Comparison of ENCODE assay signal across 8 mouse cellular contexts in genomic region chr5:96792936-96793718, GRCm38 (mm10). TPM values are rescaled to one million over a fixed set of nuclear protein-coding genes. Genes with fewer than 3 reads are reported as not detected.
DNase-seq lines count a peak whose midpoint lies in the region; ATAC-seq and TF ChIP-seq lines count a peak whose summit lies in the region.

Anxa3 (plus strand) TSS chr5:96793339.

- no peak for TF ChIP-seq CTCF in kidney, postnatal 0 days (IDR thresholded peaks at IDR 0.05; ENCODE audit: low read depth)

- peaks cover 9% of the 10 kb centered on the region; the same call in 1 of the 2 replicates for H3K4me1 ChIP-seq in embryonic facial prominence, embryonic 13.5 days
- peaks cover 19% of the 10 kb centered on the region; the same call in 1 of the 2 replicates for H3K4me1 ChIP-seq in heart, embryonic 12.5 days (replicated peaks)
- peaks cover 14% of the 10 kb centered on the region; the same call in 1 of the 2 replicates for H3K4me1 ChIP-seq in kidney, postnatal 0 days (replicated peaks; ENCODE audit: insufficient read depth, low read length)
- H3K4me1 ChIP-seq in liver, embryonic 16.5 days (ENCODE audit: control insufficient read depth, low read depth, low read length) = no peaks in the 10 kb centered on the region; the same call in 1 of the 2 replicates
- H3K4me1 ChIP-seq in neural tube, embryonic 13.5 days (replicated peaks) = peaks cover 9% of the 10 kb centered on the region

- peak; percentile 26 to 66 for DNase-seq in spleen, postnatal 4 days (ENCODE audit: low spot score in 2 of 2)
- no peak for DNase-seq in spleen, postnatal 14 days (ENCODE audit: low spot score in 2 of 2)
- peak; percentile 83 for DNase-seq in kidney, postnatal 0 days (ENCODE audit: low spot score)
- no peak for DNase-seq in right cerebral cortex, postnatal 4 days

- peak within 1 kb of the TSS; percentile 70 for H3K9ac ChIP-seq in embryonic facial prominence, embryonic 13.5 days
- H3K9ac ChIP-seq in heart, embryonic 12.5 days = peak within 1 kb of the TSS; percentile 80
- H3K9ac ChIP-seq in kidney, postnatal 0 days (ENCODE audit: low read depth, low read length) = peak within 1 kb of the TSS; percentile 65
- no peak within 1 kb of the TSS for H3K9ac ChIP-seq in liver, embryonic 16.5 days (ENCODE audit: low read depth, low read length)
- H3K9ac ChIP-seq in neural tube, embryonic 13.5 days = peak within 1 kb of the TSS; percentile 61

- H3K27ac ChIP-seq in embryonic facial prominence, embryonic 13.5 days = no peak within 1 kb of the TSS
- peak within 1 kb of the TSS; percentile 27; the same call in 1 of the 2 replicates for H3K27ac ChIP-seq in heart, embryonic 12.5 days (ENCODE audit: poor library complexity, severe bottlenecking)
- H3K27ac ChIP-seq in kidney, postnatal 0 days = peak within 1 kb of the TSS; percentile 69
- peak within 1 kb of the TSS; percentile 31 for H3K27ac ChIP-seq in liver, embryonic 16.5 days (ENCODE audit: low read length)
- no peak within 1 kb of the TSS for H3K27ac ChIP-seq in neural tube, embryonic 13.5 days (replicated peaks)

- WGBS in embryonic facial prominence, embryonic 13.5 days = 9% methylated on average over 26 of the region's 26 CpGs
- 8% methylated on average over 26 of the region's 26 CpGs for WGBS in heart, embryonic 12.5 days
- 6% methylated on average over 26 of the region's 26 CpGs for WGBS in kidney, postnatal 0 days
- 8% methylated on average over 26 of the region's 26 CpGs for WGBS in liver, embryonic 16.5 days (ENCODE audit: insufficient replicate concordance)
- WGBS in neural tube, embryonic 13.5 days = 11% methylated on average over 26 of the region's 26 CpGs

- peak within 1 kb of the TSS; percentile 51 for H3K4me3 ChIP-seq in embryonic facial prominence, embryonic 13.5 days
- H3K4me3 ChIP-seq in heart, embryonic 12.5 days = peak within 1 kb of the TSS; percentile 73
- peak within 1 kb of the TSS; percentile 59 for H3K4me3 ChIP-seq in kidney, postnatal 0 days (replicated peaks; ENCODE audit: low read depth, low read length)
- H3K4me3 ChIP-seq in liver, embryonic 16.5 days (ENCODE audit: low read depth, low read length) = peak within 1 kb of the TSS; percentile 51
- peak within 1 kb of the TSS; percentile 42 for H3K4me3 ChIP-seq in neural tube, embryonic 13.5 days

- peak within 1 kb of the TSS; percentile 90 for H3K4me2 ChIP-seq in embryonic facial prominence, embryonic 13.5 days
- H3K4me2 ChIP-seq in heart, embryonic 12.5 days = peak within 1 kb of the TSS; percentile 93
- peak within 1 kb of the TSS; percentile 80 for H3K4me2 ChIP-seq in kidney, postnatal 0 days (ENCODE audit: low read length)
- H3K4me2 ChIP-seq in liver, embryonic 16.5 days (ENCODE audit: low read depth, low read length) = peak within 1 kb of the TSS; percentile 55
- H3K4me2 ChIP-seq in neural tube, embryonic 13.5 days = peak within 1 kb of the TSS; percentile 66

- H3K27me3 ChIP-seq in embryonic facial prominence, embryonic 13.5 days = peaks cover 6% of the 10 kb centered on the region
- H3K27me3 ChIP-seq in heart, embryonic 12.5 days (replicated peaks) = no peaks in the 10 kb centered on the region
- no peaks in the 10 kb centered on the region for H3K27me3 ChIP-seq in kidney, postnatal 0 days (ENCODE audit: insufficient read depth, low read length)
- peaks cover 18% of the 10 kb centered on the region for H3K27me3 ChIP-seq in liver, embryonic 16.5 days (ENCODE audit: control insufficient read depth, insufficient read depth, low read depth, low read length)
- H3K27me3 ChIP-seq in neural tube, embryonic 13.5 days = peaks cover 9% of the 10 kb centered on the region; the same call in 1 of the 2 replicates

- ATAC-seq in embryonic facial prominence, embryonic 13.5 days (ENCODE audit: insufficient number of reproducible peaks, insufficient read depth, low FRiP score, low TSS enrichment, low read depth) = peak; percentile 78
- ATAC-seq in heart, embryonic 12.5 days (ENCODE audit: insufficient number of reproducible peaks, low FRiP score) = peak; percentile 88
- peak; percentile 94 for ATAC-seq in kidney, postnatal 0 days (replicated peaks; ENCODE audit: low FRiP score, low read depth)
- peak; percentile 74 for ATAC-seq in liver, embryonic 16.5 days (ENCODE audit: low read depth)
- ATAC-seq in neural tube, embryonic 13.5 days (ENCODE audit: low read depth) = peak; percentile 77

- H3K36me3 ChIP-seq in embryonic facial prominence, embryonic 13.5 days = no peaks in the 10 kb centered on the region
- 0 out of 2 replicates have a peak, but pooled peaks cover 2% of the 10 kb centered on the region for H3K36me3 ChIP-seq in heart, embryonic 12.5 days
- no peaks in the 10 kb centered on the region for H3K36me3 ChIP-seq in kidney, postnatal 0 days (ENCODE audit: insufficient read depth, low read length)
- no peaks in the 10 kb centered on the region for H3K36me3 ChIP-seq in liver, embryonic 16.5 days (ENCODE audit: control insufficient read depth, insufficient read depth)
- no peaks in the 10 kb centered on the region for H3K36me3 ChIP-seq in neural tube, embryonic 13.5 days

- no peaks in the 10 kb centered on the region for H3K9me3 ChIP-seq in embryonic facial prominence, embryonic 13.5 days
- no peaks in the 10 kb centered on the region for H3K9me3 ChIP-seq in heart, embryonic 12.5 days (replicated peaks)
- no peaks in the 10 kb centered on the region for H3K9me3 ChIP-seq in kidney, postnatal 0 days (replicated peaks; ENCODE audit: low read length)
- no peaks in the 10 kb centered on the region for H3K9me3 ChIP-seq in liver, embryonic 16.5 days (replicated peaks; ENCODE audit: control insufficient read depth, low read length)
- H3K9me3 ChIP-seq in neural tube, embryonic 13.5 days = no peaks in the 10 kb centered on the region

RNA-seq across cellular contexts. Expression of gene Anxa3, which starts in this region (rescaled TPM):
- 24.3 and 29.5 TPM in 2 replicates for polyA plus RNA-seq in embryonic facial prominence, embryonic 13.5 days (2015; fragmentation: Nextera tagmentation; extraction: Ambion mirVana)
- 49.3 and 56.3 TPM in 2 replicates for polyA plus RNA-seq in heart, embryonic 12.5 days (2016; fragmentation: Nextera tagmentation; extraction: Ambion mirVana)
- 86.7 and 103 TPM in 2 replicates for polyA plus RNA-seq in kidney, postnatal 0 days (2015; fragmentation: Nextera tagmentation; extraction: Ambion mirVana)
- polyA plus RNA-seq in liver, embryonic 16.5 days (2015; fragmentation: Nextera tagmentation; extraction: Ambion mirVana) = 20.4 and 22.7 TPM in 2 replicates
- 26.9 and 29.8 TPM in 2 replicates for polyA plus RNA-seq in neural tube, embryonic 13.5 days (2015; fragmentation: Nextera tagmentation; extraction: Ambion mirVana)

Comparison
In these comparisons a context has a peak if more than half of its experiments do, and no peak if none do; other contexts are left out.
1. DNase-seq: peak in spleen, postnatal 4 days (2 of 2) and kidney, postnatal 0 days (single experiment); none in spleen, postnatal 14 days (0 of 2) and right cerebral cortex, postnatal 4 days (single experiment).
2. H3K27ac ChIP-seq: peak in heart, embryonic 12.5 days (single experiment), kidney, postnatal 0 days (single experiment) and liver, embryonic 16.5 days (single experiment); none in embryonic facial prominence, embryonic 13.5 days (single experiment) and neural tube, embryonic 13.5 days (single experiment).
3. Peak in every context shown above with its lines, with median percentiles within 50 percentile points of each other: ATAC-seq, H3K4me2 ChIP-seq and H3K4me3 ChIP-seq.